Mouse (Mus musculus): ENCODE measurements around the gene Ss18l1. TPM values are rescaled to one million over a fixed set of nuclear protein-coding genes. Genes with fewer than 3 reads are reported as not detected.

The Ss18l1 gene
- polyA plus RNA-seq, 1 experiment from 2014 or later: 0.62 TPM

DNA sequence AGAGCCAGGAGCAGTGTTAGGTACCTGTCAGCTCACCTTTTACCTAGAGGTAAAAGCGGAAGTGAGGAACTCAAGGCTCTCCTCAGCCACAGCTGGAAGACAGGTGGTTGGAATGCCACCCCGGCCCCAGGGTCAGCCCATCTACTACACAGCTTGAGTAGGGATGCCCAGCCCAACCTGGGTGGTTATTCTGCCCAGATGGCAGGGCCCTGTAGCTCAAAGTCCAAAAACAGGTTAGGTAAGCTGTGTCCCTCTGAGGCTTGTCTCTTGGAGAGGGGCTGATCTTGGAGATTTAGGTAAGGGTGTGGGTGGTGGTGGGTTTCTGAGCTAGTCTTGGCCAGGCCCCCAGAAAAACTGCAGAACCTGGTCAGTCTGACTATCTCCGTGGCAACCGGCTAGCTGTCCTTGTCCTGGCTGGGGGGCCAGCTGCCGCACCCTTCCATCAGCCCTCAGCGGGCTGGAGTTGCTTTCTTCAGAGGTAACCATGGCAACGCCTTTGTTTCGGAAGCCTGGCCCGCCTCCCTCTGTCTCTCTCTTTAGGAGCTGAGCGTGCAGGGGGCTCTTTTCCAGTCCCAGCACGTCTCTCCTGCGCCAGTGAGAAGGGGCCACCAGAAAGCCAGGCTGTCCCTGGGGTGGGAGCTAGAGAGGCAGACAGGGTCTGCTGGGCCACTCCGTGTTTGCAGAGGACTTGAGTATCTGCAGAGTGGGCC lies 75.3 kb downstream of the Ss18l1 start:
- DNase-seq (no peak), ATAC-seq (no peak)
- H3K4me1 ChIP-seq (ENCODE audit: insufficient read depth): peaks cover 30% of the 10 kb centered on the region
- no peak for TF ChIP-seq EP300 (IDR thresholded peaks at IDR 0.05; ENCODE audit: low read depth)
- no peak for TF ChIP-seq CTCF (IDR thresholded peaks at IDR 0.05; ENCODE audit: low read depth)
- H3K36me3 ChIP-seq (replicated peaks; ENCODE audit: insufficient read depth, low read length): no peaks in the 10 kb centered on the region
- no peaks in the 10 kb centered on the region for H3K9me3 ChIP-seq (ENCODE audit: low read length)
- WGBS (ENCODE audit: insufficient replicate concordance): 14% methylated on average over 13 of the region's 13 CpGs
- H3K4me3 ChIP-seq (ENCODE audit: low read depth, low read length): no peak overlapping the region
- H3K27ac ChIP-seq (ENCODE audit: low read depth): no peak overlapping the region
- no peak overlapping the region for H3K9ac ChIP-seq (replicated peaks)
- no peaks in the 10 kb centered on the region for H3K27me3 ChIP-seq (ENCODE audit: insufficient read depth, low read length)
- H3K4me2 ChIP-seq (ENCODE audit: low read depth, low read length): peak overlapping the region; percentile 92; the same call in 1 of the 2 replicates

DNA sequence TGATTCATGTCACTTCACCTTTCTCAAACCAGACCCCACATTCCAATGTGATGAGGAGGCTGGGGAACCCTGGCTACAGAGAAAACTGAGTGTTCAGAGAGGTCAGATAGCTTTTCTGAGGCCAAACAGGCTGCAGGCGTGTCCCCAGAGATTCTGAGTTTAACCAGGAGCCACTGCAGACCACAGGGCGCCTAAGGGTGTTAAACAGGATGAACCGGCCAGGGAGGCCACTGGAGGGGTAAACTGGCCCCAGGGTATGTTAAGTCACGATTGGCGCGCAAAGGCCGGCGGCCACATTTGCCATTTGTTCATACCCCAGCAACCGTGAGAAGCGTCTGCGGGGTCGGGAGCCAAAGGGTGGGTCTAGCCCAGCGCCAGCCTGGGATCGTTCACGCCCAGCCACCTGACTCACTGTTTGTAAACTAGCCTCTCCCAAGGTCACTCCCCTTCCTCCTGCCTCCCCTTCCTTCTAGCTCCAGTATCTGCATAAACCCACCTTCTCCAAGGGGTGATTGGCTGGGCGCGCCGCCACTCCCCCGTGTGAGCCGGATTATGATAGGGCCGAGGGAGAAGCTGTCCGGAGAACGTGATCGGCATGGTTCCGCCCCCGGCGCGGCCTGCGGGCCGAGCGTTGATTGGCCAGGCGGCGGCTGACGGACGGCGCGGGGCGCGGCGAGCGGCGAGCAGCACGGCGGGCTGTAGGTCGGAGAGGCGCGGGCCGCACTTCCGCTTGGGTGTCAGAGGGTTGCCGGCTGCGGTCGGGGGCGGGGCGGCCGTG lies 76.5 kb downstream of the Ss18l1 start, which contains the start of gene Osbpl2:
Osbpl2 (plus strand) TSS at position 646 of the 778 bp plus-strand sequence.
- under 1% methylated on average over 55 of the region's 55 CpGs for WGBS (ENCODE audit: insufficient replicate concordance)
- ATAC-seq (peak; percentile 98), DNase-seq (peak; percentile 99)
- H3K9me3 ChIP-seq (ENCODE audit: low read length): no peaks in the 10 kb centered on the region
- peak within 1 kb of the TSS; percentile 79 for H3K27ac ChIP-seq (ENCODE audit: low read depth)
- no peaks in the 10 kb centered on the region for H3K36me3 ChIP-seq (replicated peaks; ENCODE audit: insufficient read depth, low read length)
- peak within 1 kb of the TSS; percentile 85 for H3K4me3 ChIP-seq (ENCODE audit: low read depth, low read length)
- no peaks in the 10 kb centered on the region for H3K27me3 ChIP-seq (ENCODE audit: insufficient read depth, low read length)
- H3K9ac ChIP-seq (replicated peaks): peak within 1 kb of the TSS; percentile 86
- H3K4me2 ChIP-seq (ENCODE audit: low read depth, low read length): peak within 1 kb of the TSS; percentile 92
- no peak for TF ChIP-seq EP300 (IDR thresholded peaks at IDR 0.05; ENCODE audit: low read depth)
- no peak for TF ChIP-seq CTCF (IDR thresholded peaks at IDR 0.05; ENCODE audit: low read depth)
- peaks cover 30% of the 10 kb centered on the region for H3K4me1 ChIP-seq (ENCODE audit: insufficient read depth)

Other genes with a start within 250 kb of the Ss18l1 start
- 1.7 TPM in 2 replicates for gene Taf4, start 65.9 kb upstream of the Ss18l1 start, polyA plus RNA-seq (2015; fragmentation: Nextera tagmentation; extraction: Ambion mirVana)
- 1.6 and 1.7 TPM in 2 replicates for gene Lsm14b, start 17.5 kb upstream of the Ss18l1 start, polyA plus RNA-seq (2015; fragmentation: Nextera tagmentation; extraction: Ambion mirVana)
- 264 and 278 TPM in 2 replicates for gene Psma7, start 76 bp upstream of the Ss18l1 start, polyA plus RNA-seq (2015; fragmentation: Nextera tagmentation; extraction: Ambion mirVana)
- 9.6 and 9.8 TPM in 2 replicates for gene Mtg2, start 28.1 kb downstream of the Ss18l1 start, polyA plus RNA-seq (2015; fragmentation: Nextera tagmentation; extraction: Ambion mirVana)
- gene Hrh3, start 62.0 kb downstream of the Ss18l1 start, polyA plus RNA-seq (2015; fragmentation: Nextera tagmentation; extraction: Ambion mirVana): not detected in 2 replicates
- 9.6 and 10.5 TPM in 2 replicates for gene Osbpl2, start 76.8 kb downstream of the Ss18l1 start, polyA plus RNA-seq (2015; fragmentation: Nextera tagmentation; extraction: Ambion mirVana)
- gene Adrm1, start 129.0 kb downstream of the Ss18l1 start, polyA plus RNA-seq (2015; fragmentation: Nextera tagmentation; extraction: Ambion mirVana): 91.9 and 98.0 TPM in 2 replicates
- gene Lama5, start 183.3 kb downstream of the Ss18l1 start, polyA plus RNA-seq (2015; fragmentation: Nextera tagmentation; extraction: Ambion mirVana): 2.1 and 2.2 TPM in 2 replicates
- gene Rps21, start 214.9 kb downstream of the Ss18l1 start, polyA plus RNA-seq (2015; fragmentation: Nextera tagmentation; extraction: Ambion mirVana): 382 and 393 TPM in 2 replicates
- 4.7 and 5.2 TPM in 2 replicates for gene Cables2, start 231.0 kb downstream of the Ss18l1 start, polyA plus RNA-seq (2015; fragmentation: Nextera tagmentation; extraction: Ambion mirVana)
- not detected in 2 replicates for gene Rbbp8nl, start 247.4 kb downstream of the Ss18l1 start, polyA plus RNA-seq (2015; fragmentation: Nextera tagmentation; extraction: Ambion mirVana)

Data from liver, postnatal 0 days (tissue).